Mouse (Mus musculus) kidney, adult 11 months (tissue): ENCODE results near the gene Olfr1122.
"Not testable (repeated sequence)": the region's sequence is repeated elsewhere in the genome, so short reads cannot be mapped to it uniquely, and the experiment has no call there.

ENCODE experiments used
- DNase-seq: peaks from one replicate; pipeline ENCODE4 v3.0.0; 2022

Gene Olfr1122

GRCm38 (mm10) chr2:87385549-87385948 is at the start of gene Olfr1122:
Gene Olfr1122, plus strand, starts transcription at chr2:87385849.
- DNase-seq: no peak

GRCm38 (mm10) chr2:87354515-87354914 is 31.1 kb upstream of the Olfr1122 start, which contains the start of gene Olfr1120:
Gene Olfr1120, plus strand, starts transcription at chr2:87354815.
- DNase-seq: no peak

- not testable (repeated sequence) for DNase-seq
Measured at GRCm38 (mm10) chr2:87360121-87360520, 25.5 kb upstream of the Olfr1122 start.

- DNase-seq: no peak
Measured at GRCm38 (mm10) chr2:87369595-87369994, 16.1 kb upstream of the Olfr1122 start, which contains the start of gene Olfr1121. Gene Olfr1121, plus strand, starts transcription at chr2:87369895.

GRCm38 (mm10) chr2:87371726-87372125 is 13.9 kb upstream of the Olfr1122 start:
- DNase-seq: no peak

- DNase-seq: no peak
Measured at GRCm38 (mm10) chr2:87383935-87384334, 1.7 kb upstream of the Olfr1122 start.

GRCm38 (mm10) chr2:87393605-87394004 is 8.0 kb downstream of the Olfr1122 start:
- not testable (repeated sequence) for DNase-seq

GRCm38 (mm10) chr2:87394686-87395085 is 9.0 kb downstream of the Olfr1122 start:
- DNase-seq: not testable (repeated sequence)

- DNase-seq: no peak
Measured at GRCm38 (mm10) chr2:87416335-87416734, 30.7 kb downstream of the Olfr1122 start, which contains the start of gene Olfr1123. Gene Olfr1123, plus strand, starts transcription at chr2:87416635.

- no peak for DNase-seq
Measured at GRCm38 (mm10) chr2:87429975-87430374, 44.3 kb downstream of the Olfr1122 start, which contains the start of gene Olfr1124. Gene Olfr1124, plus strand, starts transcription at chr2:87430275.

GRCm38 (mm10) chr2:87437731-87438130 is 52.1 kb downstream of the Olfr1122 start:
- no peak for DNase-seq
